Mouse (Mus musculus) brain, embryonic 18.5 days (tissue): ENCODE data around the gene Capg.

Experiments used
- DNase-seq: peaks from one replicate; pipeline ENCODE4 v3.0.0-alpha.2; 2012; ENCODE audit warnings: low read depth, low spot score

The Capg gene

GRCm38 (mm10) chr6:72544283-72544987 is at the start of gene Capg:
Gene Capg, plus strand, starts transcription at chr6:72544391.
- no peak for DNase-seq

GRCm38 (mm10) chr6:72498950-72499349 is 45.2 kb upstream of the Capg start:
- DNase-seq = no peak

DNA sequence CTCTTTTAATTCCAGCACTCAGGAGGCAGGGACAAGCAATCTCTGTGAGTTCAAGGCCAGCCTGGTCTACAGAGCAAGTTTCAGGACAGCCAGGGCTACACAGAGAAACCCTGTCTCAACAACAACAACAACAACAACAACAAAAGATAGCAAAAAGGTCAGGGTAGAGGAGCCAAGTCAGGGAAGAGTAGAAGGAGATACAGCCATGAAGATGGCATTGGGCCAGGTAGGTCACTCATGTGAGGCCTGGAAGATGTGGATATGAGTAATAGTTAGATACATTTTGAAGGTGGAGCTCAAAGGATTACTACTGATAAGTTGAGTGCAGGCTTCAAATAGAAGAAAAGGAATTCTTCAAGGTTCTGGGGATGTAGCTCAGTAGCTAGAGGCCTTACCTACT is 40.9 kb upstream of the Capg start:
- no peak for DNase-seq

DNA sequence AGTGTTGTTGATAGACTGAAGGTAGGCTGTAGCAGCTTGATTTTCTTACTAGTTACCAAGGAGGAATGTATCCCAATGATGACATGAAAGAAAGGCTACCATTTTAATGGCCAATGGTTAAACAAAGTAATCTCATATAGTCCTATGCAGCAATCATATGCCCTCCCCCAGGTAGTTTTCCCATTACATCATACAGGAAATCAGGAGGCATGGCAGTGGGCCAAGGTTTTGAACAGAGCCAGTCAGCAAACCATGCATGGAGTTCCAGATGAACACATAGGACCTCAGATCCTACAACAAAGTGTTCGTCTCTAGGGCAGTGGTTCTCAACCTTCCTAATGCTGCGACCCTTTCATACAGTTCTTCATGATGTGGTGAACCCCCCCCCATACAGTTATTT is 40.3 kb upstream of the Capg start:
- no peak for DNase-seq

DNA sequence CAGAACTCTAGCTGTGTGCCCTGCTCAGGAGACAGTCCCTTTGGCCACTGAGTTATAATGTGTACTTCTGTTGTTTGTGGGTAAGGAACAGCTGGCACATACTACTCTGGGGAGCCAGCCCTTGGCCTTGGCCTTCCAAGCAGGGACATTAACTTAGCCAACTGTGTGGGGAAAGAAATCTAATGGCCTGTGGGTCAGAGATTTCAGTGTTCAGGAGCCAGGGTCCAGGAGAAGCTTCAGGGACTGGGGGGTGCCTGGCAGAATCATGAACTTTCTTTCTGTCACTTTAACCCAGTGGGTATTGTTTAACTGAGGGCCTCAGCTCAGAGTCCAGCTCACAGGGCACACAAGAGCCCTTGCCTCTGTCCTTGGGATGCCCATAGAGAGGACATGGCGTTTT is 38.1 kb upstream of the Capg start:
- no peak for DNase-seq

DNA sequence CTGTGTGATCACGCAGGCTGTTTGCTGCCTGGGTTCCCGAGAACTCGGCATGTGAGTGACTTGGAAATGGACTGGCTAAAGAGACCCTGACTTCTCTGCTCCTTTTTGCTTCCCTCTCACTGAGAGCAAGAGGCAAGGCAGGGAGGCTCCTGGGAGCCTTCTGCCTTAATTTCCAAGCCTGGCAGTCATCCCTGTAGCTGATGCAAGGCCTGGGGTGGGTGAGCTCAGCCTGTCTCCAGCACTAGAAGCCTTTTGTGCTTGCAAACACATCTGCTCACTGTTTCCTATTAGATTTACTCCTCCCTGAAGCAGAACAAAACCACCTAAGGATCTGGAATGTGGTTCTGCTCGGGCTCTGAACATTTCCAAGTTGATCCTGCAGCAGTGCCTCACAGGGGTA is 35.6 kb upstream of the Capg start:
- no peak for DNase-seq

DNA sequence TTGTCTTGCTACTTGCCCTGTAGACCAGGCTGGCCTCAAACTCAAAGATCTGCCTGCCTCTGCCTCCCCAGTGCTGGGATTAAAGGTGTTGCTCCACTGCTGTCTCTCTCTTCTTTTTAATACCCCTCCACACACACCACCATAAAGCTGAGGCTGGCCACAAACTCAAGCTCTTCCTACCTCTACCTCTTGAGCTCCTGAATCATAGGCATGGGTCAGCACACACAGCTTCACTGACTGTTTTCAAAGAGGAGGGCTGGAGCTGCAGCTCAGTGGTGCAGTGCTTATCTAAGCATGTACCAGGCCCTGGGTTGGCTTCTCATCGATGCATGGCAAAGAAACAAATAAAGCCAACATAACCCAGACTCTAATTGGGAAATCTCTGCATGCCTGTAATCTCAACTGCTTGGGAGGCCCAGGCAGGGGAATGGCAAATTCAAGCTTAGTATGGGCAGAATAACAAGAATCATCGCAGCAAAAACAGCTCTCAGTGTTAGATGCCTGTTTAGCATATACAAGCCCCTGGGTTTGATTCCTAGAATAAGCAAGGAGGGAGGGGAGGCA is 34.2 kb upstream of the Capg start:
- no peak for DNase-seq

DNA sequence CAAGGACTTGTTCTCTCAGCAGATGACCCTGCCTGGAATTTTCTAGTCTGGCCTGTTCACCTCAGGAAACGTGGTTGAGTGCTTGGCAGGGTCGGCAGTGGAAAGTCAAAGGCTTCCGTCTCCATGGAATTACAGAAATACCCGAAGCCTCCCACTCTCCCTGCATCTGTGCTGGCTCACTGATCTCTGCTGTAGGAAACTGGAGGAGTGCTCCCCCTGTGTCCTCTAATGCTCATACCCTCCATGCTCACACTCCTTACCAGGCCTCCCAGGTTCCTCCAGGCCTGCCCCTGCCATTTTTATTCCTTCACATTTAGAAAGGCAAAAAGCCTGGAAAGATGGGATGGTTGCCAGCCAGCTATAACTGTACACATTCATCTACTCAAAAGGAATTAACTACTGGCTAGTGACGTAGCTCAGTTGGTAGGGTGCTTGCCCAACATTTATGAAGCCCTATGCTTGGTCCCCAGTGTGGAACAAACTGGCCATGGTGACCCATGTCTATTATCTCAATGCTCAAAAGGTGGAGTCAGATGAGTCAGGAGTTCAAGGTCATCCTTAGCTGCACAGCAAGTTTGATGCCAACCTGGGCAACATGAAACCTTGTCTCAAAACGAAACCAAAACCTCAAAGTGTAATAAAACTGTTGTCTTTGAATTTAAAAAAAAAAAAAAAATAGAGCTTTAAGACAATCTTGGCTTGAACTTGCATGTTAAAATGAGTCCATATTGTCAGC is 33.3 kb upstream of the Capg start:
- no peak for DNase-seq

- peak; percentile 72 for DNase-seq
These were observed 31.7 kb upstream of the Capg start for GRCm38 (mm10) chr6:72512386-72513070.

- DNase-seq = no peak
These were observed 31.1 kb upstream of the Capg start for GRCm38 (mm10) chr6:72513071-72513440.

- DNase-seq = no peak
These were observed 28.5 kb upstream of the Capg start for GRCm38 (mm10) chr6:72515644-72516043.

DNA sequence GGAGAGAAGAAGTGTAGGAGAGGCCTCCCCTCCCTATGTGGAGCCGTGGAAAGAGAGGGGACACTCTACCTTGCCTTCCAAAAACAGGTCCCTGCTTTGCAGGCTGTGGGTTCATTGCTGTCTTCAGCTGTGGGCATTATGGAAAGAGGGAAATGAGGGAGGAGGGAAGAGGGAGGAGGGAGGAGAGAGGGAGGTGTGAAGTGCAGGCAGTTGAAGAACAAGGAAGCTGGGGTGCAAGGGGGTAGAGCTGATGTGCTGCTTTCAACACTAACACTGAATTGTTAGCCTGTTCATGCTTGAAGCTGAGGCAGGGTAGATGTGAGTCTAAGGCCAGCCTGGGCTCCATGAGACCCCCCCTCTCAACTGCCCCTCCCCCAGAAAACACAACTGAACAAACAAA is 25.3 kb upstream of the Capg start:
- no peak for DNase-seq

DNA sequence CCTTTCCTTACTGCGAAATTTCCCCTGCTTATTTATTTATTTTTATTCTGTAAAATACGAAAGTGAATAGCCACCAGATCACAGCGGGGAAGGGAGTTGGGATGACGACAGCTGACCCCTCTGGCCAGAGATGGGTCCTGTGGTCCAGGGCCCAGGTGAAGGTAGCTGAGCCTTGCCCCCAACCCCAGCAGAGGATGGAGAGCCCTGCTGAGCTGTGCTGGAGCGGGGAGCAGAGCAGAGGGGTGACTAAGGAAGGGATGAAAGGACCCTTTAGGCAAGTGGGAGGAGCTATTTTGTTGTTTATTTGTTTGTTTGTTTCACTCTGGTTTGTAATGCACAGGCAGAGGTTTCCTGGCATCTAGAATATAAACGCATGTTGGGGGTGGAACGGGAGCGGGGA is 24.9 kb upstream of the Capg start:
- DNase-seq = no peak

GRCm38 (mm10) chr6:72519892-72520663 is 24.1 kb upstream of the Capg start:
- DNase-seq = peak; percentile 84

GRCm38 (mm10) chr6:72520904-72521303 is 23.3 kb upstream of the Capg start:
- DNase-seq = no peak

GRCm38 (mm10) chr6:72521607-72522006 is 22.6 kb upstream of the Capg start, which contains the start of gene Sh2d6:
Gene Sh2d6, minus strand, starts transcription at chr6:72521707.
- DNase-seq = no peak

- no peak for DNase-seq
These were observed 21.9 kb upstream of the Capg start for GRCm38 (mm10) chr6:72522288-72522687.

- no peak for DNase-seq
These were observed 21.0 kb upstream of the Capg start for GRCm38 (mm10) chr6:72523222-72523621.

- no peak for DNase-seq
These were observed 20.0 kb upstream of the Capg start for GRCm38 (mm10) chr6:72524160-72524559.

DNA sequence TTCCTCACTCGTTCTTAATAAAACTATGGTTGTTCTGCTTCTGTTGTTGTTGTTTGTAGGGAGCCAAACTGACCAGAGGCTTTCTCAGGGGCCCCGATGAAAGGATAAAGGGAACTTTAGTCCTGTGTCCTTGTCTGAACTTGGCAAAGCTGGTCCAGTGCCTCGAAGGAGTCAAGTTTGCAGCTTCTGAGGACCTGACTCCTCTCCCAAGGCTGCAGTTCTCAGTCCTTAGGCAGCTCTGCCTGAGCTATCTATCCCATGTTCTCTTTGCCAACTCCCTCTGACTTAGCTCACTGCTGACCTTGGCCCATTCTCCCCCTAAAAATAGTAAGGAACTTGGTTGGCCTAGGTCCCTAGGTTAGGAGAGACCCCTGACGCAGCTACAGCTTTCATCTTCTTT is 17.1 kb upstream of the Capg start:
- DNase-seq = no peak

DNA sequence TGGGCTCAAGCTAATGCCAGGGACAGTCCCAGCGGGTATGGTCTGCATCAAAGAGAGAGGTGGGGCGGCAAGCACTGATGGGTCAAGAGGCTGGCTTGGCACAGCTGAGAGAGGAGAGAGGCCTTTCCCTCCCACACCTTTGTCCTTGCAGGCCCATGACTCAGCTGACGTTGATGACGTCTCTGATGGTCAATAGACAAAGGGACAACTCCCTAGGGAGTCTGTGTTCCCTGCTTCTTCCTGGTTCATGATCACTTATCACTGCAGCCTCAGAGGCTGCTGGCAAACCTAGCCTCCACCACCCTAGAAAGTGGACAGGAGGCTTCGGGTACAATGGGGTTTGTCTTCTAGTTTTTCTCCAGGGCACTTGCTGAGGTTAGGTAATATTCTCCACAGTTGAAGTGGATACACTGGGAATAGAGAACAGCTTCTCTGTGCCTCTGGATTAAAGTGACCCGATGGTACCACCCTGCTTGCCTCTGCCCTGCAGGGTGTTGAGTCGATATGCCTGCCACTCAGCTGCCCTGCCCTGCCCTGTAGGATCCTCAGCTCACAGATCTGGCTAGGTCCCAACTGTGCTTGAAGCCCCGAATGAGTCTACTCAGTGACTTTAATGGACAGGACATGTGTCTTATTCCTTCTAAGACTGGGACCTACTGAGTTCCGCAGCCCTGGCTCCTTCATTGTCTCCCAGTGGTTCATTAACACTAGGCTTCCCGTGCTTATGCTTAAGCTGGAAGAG is 15.6 kb upstream of the Capg start:
- no peak for DNase-seq
